Mouse (Mus musculus) testis, adult 2 months (tissue): Measurements from ENCODE around the gene Hoxa7. TPM values are rescaled to one million over a fixed set of nuclear protein-coding genes. Genes with fewer than 3 reads are reported as not detected.

Experiments
- H3K27ac ChIP-seq: fragments of 200-500 bp; 2 replicates; pipeline ENCODE4 v1.5.1; 2012; ENCODE audit warnings: low read depth, low read length; ENCODE audit not compliant: control insufficient read depth, insufficient read depth
- H3K27me3 ChIP-seq: fragments of 200-500 bp; 2 replicates; pipeline ENCODE4 v1.6.1; 2012; ENCODE audit warnings: mild to moderate bottlenecking, low read length, moderate library complexity; ENCODE audit not compliant: control insufficient read depth, insufficient read depth
- H3K36me3 ChIP-seq: fragments of 200-500 bp; 2 replicates; pipeline ENCODE4 v1.6.1; 2012; ENCODE audit warnings: mild to moderate bottlenecking, low read length; ENCODE audit not compliant: control insufficient read depth, insufficient read depth
- H3K4me1 ChIP-seq: fragments of 200-500 bp; 2 replicates; pipeline ENCODE4 v1.6.1; 2012; ENCODE audit warnings: low read length; ENCODE audit not compliant: control insufficient read depth, insufficient read depth
- H3K4me3 ChIP-seq: fragments of 200-500 bp; 2 replicates; pipeline ENCODE4 v1.5.1; 2012; ENCODE audit warnings: low read depth, mild to moderate bottlenecking, low read length, moderate library complexity, mixed read lengths; ENCODE audit not compliant: control insufficient read depth
- CTCF ChIP-seq: fragments of 200-500 bp; IDR thresholded peaks from 2 replicates; pipeline ENCODE4 v1.5.1; 2012; ENCODE audit warnings: low read depth, mild to moderate bottlenecking, inconsistent platforms, low read length, moderate library complexity; ENCODE audit not compliant: control insufficient read depth, insufficient read depth, insufficient replicate concordance
- POLR2A ChIP-seq: fragments of 200-500 bp; IDR thresholded peaks from 2 replicates; pipeline ENCODE4 v1.6.1; 2012; ENCODE audit warnings: low read depth, mild to moderate bottlenecking, inconsistent platforms, low read length, moderate library complexity; ENCODE audit not compliant: control insufficient read depth
- polyA plus RNA-seq: library from polyadenylated mRNA; depleted of rRNA; stranded (reverse); fragments of >200 nt; gene quantifications from 2 replicates; pipeline ENCODE4 v1.2.3, GENCODE M21; 2012

Hoxa7 gene
- polyA plus RNA-seq, 1 experiment = 0.72 TPM

- H3K4me1 ChIP-seq = peaks cover 3% of the 10 kb centered on the region; the same call in 1 of the 2 replicates
- H3K4me3 ChIP-seq = no peak overlapping the region
- H3K27ac ChIP-seq = no peak overlapping the region
- H3K36me3 ChIP-seq = no peaks in the 10 kb centered on the region
- no peaks in the 10 kb centered on the region for H3K27me3 ChIP-seq
- TF ChIP-seq CTCF (no peak), POLR2A (no peak)
Measured at GRCm38 (mm10) chr6:52183311-52184080, 38.2 kb downstream of the Hoxa7 start.

DNA sequence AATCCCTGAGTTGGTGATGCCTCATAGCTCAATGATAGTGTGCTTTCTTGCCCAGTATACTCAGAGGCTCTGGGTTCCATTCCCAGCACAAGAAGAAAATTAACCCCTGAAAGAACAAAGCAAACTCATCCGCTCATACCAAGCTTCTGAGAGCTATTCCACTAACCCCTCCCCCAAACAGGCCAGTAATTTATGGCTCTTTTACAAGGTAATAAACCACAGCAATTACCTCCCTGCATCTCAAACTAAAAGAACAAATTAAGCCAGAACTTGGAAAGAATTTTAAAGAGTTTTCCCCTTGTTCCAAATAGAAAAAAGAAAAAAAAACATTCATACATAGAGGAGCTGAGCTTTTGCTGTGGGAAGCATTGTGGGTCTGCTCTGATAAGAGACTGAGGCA is 38.9 kb downstream of the Hoxa7 start:
- no peaks in the 10 kb centered on the region for H3K36me3 ChIP-seq
- no peak overlapping the region for H3K4me3 ChIP-seq
- no peaks in the 10 kb centered on the region for H3K27me3 ChIP-seq
- TF ChIP-seq POLR2A = no peak
- TF ChIP-seq CTCF = no peak
- no peak overlapping the region for H3K27ac ChIP-seq
- peaks cover 3% of the 10 kb centered on the region; the same call in 1 of the 2 replicates for H3K4me1 ChIP-seq

DNA sequence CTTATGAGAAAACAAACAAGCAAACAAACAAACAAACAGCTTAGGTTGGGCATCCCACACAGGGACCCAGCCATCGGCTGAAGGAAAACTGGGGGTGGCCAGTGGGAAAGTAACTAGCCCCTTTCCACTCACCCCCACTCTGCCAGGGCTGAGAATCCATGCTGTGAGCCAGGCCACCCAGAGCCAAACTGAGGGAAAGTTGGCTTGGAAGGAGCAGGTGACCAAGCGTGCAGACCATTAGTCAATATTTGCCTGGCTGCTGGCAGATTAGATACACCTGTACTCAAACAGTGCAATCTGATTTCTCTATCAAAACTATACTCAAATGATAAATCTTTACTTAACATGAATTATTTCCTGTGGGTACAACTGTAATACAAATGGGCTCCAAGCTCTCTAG is 39.6 kb downstream of the Hoxa7 start:
- H3K27me3 ChIP-seq = peaks cover 2% of the 10 kb centered on the region
- peaks cover 3% of the 10 kb centered on the region; the same call in 1 of the 2 replicates for H3K4me1 ChIP-seq
- H3K36me3 ChIP-seq = no peaks in the 10 kb centered on the region
- TF ChIP-seq CTCF (no peak), POLR2A (no peak)
- H3K27ac ChIP-seq = no peak overlapping the region
- H3K4me3 ChIP-seq = no peak overlapping the region

DNA sequence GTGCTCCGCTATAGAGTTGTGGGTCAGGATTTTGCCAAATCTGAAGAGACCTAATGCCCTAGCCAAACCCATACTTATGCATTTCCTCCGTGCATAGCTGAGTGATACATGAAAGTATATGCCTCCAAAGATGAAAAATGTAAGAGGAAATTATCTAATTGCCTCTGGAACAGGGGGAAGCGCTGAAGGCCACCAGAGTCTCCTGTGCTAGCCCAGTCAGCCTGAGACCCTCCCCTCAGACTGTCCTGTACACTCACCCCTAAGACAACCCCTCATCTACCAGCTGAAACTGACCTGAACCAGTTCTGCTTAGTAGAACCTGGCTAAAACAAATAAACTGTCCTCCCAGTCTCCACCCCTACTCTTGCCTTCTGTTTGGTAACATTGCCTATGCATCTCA is 40.9 kb downstream of the Hoxa7 start:
- Histone ChIP-seq H3K27ac (no peak overlapping the region), H3K27me3 (peaks cover 12% of the 10 kb centered on the region), H3K36me3 (no peaks in the 10 kb centered on the region), H3K4me3 (no peak overlapping the region), H3K4me1 (peaks cover 7% of the 10 kb centered on the region)
- TF ChIP-seq POLR2A = no peak
- no peak for TF ChIP-seq CTCF

DNA sequence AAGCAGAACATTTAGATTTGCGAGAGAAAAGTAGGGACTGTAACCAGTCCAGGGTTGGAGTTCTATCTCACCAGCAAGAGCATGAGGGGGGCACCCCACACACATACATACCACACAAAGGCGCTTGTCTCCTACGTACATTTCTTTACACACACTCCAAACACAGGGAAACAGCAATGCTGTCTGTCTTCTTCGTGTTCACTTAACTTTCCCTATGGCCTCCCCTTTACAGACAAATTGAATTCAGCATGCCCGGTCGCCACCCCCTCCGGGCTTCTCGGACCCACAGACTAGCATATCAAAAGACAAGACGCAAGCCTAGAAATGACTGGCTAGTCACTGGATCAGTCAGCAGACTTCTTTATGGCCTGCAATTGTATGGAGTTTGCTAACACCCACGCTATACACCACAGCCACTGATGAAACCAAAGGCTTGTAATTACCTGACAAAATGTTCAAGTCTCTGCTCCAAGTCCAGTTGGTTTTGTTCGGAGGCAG is 41.4 kb downstream of the Hoxa7 start:
- Histone ChIP-seq H3K4me3 (no peak overlapping the region), H3K4me1 (peaks cover 7% of the 10 kb centered on the region), H3K27ac (no peak overlapping the region), H3K27me3 (peaks cover 14% of the 10 kb centered on the region), H3K36me3 (no peaks in the 10 kb centered on the region)
- no peak for TF ChIP-seq CTCF
- no peak for TF ChIP-seq POLR2A

DNA sequence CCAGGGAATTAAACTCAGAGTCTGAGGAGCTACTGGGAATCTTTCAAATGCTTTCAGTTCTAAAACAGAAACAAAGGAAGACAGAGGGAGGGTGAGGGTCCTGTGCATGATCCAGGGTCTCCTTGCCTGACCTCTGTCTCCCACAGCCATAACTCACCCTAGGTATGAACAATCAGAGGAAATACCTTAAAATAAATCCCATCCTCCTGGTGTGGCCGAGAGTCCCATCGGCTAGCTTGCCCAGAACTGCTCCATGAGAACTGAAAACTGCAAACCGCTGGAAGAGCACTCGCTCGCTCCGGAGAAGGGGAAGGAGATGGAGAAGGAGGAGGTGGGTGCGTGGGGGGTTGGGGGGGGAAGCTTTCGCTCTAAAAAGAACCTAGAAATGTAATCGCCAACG is 42.0 kb downstream of the Hoxa7 start:
- no peak overlapping the region for H3K27ac ChIP-seq

GRCm38 (mm10) chr6:52178918-52179665 is 42.6 kb downstream of the Hoxa7 start:
- Histone ChIP-seq H3K27ac (no peak overlapping the region), H3K36me3 (no peaks in the 10 kb centered on the region), H3K4me3 (no peak overlapping the region), H3K4me1 (peaks cover 9% of the 10 kb centered on the region), H3K27me3 (peaks cover 20% of the 10 kb centered on the region)
- TF ChIP-seq CTCF (no peak), POLR2A (no peak)

More for the DNA sequence above, 42.0 kb downstream of the Hoxa7 start:
- Histone ChIP-seq H3K27me3 (peaks cover 20% of the 10 kb centered on the region), H3K4me3 (no peak overlapping the region), H3K4me1 (peaks cover 9% of the 10 kb centered on the region), H3K36me3 (no peaks in the 10 kb centered on the region)
- TF ChIP-seq CTCF = no peak
- no peak for TF ChIP-seq POLR2A

DNA sequence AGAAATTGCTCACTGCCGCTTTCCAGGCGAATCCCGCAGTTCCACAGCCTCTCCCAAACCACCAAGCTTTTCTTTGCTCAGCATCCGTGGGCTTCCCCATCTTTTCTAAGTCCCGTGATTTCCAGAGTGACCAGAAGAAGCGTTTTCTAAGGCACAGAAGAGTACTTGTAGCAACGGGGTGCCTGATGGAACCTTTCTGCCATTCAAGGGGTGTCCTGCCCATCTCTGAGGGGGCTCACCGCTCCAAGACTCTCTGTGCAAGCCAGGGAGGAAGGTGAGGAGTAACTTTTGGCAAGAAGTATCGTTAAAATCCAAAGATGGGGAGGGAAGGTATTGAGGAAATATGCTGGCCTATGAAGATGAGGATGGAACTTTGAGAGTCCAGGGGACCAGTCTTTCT is 43.8 kb downstream of the Hoxa7 start:
- no peak for TF ChIP-seq CTCF
- no peak for TF ChIP-seq POLR2A
- H3K4me3 ChIP-seq = no peak overlapping the region
- peaks cover 20% of the 10 kb centered on the region for H3K27me3 ChIP-seq
- H3K4me1 ChIP-seq = peaks cover 11% of the 10 kb centered on the region
- no peaks in the 10 kb centered on the region for H3K36me3 ChIP-seq
- no peak overlapping the region for H3K27ac ChIP-seq
